Mouse (Mus musculus) hematopoietic stem cell, adult 5-6 weeks (primary cell): ENCODE results near the gene Lingo1. TPM values are rescaled to one million over a fixed set of nuclear protein-coding genes. Genes with fewer than 3 reads are reported as not detected.

ENCODE experiments used
- ATAC-seq, 2 experiments: fragments of 125-278 bp in 1 of 2; replicated peaks in 1 of 2; 2 replicates each; pipeline ENCODE4 v1.8.0; 2016 to 2017; ENCODE audit warnings: inconsistent platforms in 2 of 2, mild to moderate bottlenecking in 2 of 2, moderate number of reproducible peaks in 2 of 2, low read depth in 1 of 2, moderate TSS enrichment in 1 of 2; ENCODE audit not compliant: low FRiP score in 2 of 2, poor library complexity in 2 of 2, severe bottlenecking in 2 of 2, insufficient read depth in 1 of 2, low TSS enrichment in 1 of 2
- total RNA-seq: library from RNA; stranded (forward); fragments of 172-1452, 232-1000 nt; gene quantifications from 2 replicates; pipeline ENCODE4 v1.2.3, GENCODE M21; 2017

Lingo1 gene
- total RNA-seq, 1 experiment from 2014 or later: not detected

DNA sequence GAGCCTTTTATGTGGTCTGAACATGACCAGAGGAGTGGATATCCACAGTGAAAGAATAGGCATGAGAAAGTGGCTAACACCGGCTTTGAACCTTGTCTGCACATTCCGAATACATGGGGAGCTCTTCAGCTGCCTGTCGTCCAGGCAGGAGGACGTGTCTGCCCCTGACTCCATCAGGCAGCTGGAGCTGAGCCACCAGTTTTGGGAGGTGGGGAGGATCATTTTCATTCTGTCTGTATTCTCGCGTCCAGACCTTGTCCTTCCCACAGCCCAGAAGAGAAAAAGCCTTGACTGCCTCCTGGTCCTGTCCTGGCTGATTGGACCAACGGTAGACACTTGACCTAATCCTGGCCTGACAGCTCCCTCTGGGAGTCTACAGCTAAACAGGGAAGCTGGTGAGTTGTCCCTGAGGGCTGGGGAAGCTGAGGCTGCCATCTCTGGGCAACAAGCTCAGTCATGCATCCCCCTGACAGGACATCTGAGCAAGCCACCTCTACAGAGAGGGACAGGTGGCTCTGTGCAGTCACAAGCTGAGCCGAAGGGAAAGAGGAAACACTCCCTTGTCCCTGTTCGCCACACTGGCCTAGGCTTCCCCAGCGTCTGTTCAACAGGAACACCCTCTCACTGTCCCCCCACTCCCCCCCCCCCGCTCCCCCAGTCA, 187.4 kb downstream of the Lingo1 start:
- peak; percentile 76 to 79 for ATAC-seq

DNA sequence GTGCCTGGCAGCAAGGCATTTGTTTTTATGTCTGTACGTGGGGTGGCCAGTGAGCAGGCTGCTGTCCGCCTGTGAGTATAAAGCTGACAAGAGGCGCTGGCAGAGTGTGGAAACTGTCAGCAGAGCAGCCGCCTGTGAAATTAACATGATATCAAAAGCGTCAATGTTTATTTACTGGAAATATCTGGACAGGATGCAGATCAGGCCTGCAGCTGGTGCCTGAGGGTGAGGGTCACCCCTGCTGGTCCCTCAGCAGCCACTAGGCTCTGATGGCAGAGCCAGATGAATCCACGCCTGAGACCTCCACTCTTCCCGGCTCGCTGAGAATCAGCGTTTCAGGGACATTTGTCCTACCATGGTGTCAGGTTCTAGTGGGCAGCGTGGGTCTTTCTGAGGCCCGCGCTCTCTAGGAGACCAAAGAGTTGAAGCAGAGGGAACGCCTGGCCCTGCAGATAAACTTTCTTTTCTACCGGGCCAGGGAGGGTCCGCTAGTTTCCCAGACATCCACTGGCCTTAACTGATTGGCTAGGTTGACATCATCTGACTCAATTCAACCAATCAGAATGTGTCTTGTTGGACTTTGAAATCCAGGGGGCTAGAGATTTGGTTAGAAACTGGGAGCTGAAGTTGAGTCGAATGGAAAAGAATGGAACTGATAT, 190.1 kb downstream of the Lingo1 start:
- ATAC-seq: no peak

DNA sequence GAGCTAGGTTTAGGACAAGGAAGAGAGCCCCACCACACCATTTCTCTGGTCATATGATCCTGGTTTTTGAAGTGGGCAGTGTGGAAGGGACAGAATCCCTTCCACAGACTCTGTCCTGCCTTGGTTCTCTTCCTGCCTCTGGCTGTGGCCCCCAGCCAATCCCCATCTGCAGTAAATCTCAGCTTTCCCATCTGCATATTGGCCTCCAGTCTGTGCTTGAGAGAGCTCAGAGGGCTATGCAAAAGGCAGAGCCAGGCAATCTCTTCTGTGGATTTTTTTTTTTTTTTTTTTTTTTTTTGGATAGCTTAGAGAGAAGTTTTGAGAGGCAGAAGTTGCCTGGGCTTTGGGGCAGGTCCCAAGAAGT, 190.8 kb downstream of the Lingo1 start:
- no peak for ATAC-seq

DNA sequence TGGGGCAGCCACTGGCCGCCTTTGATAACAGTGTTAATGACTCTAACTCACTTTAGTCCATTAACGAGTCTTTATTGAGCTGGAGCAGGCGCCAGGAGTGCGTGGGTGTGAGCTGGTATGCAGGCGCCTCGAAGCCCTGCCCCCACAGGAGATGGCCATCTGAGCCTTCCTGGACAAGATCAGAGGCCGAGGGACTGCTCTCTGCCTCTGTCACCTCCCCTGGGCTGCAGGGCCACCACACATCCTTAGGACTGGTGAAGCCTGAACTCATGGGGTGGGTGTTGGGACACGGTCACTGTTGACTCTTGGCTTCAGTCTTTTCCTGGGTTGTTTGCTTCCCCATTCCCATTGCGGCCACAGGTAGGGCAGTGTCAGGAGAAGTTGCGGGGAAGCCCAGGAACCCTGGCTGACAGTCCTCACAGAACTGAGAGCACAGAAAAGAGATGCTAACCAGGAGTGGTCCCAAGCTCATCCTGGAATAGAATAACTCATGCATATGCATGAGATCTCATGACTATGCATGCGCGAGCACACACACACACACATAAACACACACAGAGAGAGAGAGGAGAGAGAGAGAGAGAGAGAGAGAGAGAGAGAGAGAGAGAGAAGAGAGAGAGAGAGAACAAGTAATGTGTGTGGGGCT, 191.3 kb downstream of the Lingo1 start:
- ATAC-seq: no peak

DNA sequence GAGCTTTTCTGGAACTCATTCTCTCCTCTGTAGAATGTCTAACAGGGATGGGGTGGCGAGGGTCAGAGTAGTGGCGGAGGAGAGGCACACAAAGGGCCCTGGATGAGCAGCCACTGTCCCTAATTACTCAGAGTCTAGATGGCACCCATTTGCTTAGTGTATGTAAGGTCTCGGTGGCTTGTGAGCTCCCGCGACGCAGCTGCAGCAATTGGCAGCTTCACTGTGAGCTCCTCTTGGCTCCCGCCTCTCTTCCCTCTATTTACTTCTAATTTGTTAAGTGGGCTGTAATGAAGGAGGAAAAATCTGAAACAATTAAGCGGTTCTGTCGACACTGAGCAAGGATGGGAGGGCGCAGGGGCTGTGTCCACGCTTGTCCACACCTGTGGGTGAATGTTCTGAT, 195.6 kb downstream of the Lingo1 start:
- ATAC-seq: no peak

DNA sequence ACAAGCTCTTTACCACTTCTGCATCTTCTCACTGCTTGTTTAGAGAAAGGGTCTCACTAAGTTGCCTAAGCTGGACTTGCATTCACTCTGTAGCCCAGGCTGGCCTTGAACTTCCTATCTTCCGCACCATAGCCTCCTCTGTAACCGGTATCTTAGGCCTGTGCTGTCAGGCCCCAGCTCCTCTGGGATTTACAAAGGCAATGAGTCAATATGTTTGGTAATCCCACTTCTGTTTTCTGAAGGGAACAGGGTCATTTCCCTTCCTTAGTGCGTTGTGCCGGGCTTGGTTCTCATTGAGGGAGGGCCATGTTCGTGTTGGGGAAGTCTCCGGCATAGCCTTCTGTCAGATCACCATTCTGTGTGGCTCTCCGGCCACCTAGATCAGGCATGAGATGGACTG, 203.6 kb downstream of the Lingo1 start:
- ATAC-seq: no peak

DNA sequence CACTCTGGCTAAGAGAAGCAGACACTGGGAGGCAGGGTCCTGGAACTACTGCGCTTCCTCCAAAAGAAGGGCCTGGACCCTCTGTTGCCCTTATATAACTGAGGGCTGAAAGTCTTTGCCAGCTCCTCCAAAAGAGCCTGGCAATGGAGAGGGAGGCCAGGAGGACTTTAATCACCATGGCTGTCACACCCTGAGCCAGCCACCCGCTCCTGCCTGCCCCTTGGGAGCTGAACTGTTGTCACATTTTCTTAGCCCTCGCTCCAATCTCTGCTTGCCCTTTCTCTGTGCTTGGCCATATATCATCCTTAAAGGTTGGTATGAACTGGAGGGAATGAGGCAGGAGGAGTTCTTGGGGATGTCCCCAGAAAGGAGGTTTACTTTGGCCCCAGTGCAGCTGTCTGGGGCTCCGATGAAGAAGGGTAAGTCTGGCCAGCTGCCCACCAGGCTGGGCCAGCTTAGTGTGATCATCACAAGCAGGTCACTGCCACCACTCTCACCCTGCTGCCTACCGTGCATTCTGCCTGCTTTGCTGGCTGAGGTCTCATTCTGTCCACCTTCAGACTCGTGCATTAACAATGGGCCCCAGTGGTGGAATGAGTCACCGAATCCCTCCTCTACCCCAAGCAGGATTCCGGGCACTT, 204.9 kb downstream of the Lingo1 start:
- no peak for ATAC-seq

DNA sequence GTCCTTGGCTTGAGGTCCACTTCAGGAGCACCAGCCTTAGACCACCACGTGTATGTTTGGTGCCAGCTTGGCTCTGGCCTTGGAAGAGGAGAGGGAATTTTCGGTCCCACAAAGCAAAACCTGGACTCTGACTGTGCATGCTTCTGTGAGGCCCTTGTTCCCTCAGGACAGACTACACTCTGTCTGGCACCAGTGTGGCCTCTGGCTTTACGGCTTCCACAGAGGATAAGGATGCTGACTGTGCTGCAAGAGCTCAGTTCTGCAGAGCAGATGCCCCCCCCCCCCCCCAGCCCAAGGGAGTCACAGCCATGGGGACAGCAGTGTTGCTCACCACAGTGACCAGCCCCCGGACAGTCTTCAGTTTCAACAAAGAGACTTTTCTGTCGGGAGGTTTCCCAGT, 206.5 kb downstream of the Lingo1 start:
- ATAC-seq: no peak

DNA sequence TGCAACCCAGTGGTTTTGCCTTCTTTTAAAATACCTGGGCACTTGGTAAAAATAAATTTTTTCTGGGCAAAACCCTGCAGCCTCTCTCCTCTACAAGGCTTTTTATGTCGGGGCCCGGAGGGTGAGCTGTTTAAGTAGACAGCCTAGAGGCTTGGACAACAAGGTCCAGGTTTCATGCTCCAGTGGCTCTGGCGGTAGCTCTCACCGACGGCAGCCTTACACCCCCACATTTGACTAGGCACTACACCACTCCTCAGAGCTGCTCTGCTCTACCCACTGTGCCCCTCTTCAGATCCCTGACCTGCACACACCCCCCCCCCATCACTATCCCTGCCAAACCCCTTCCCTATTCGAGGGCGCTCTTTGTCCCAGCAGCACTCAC, 212.2 kb downstream of the Lingo1 start:
- no peak for ATAC-seq

DNA sequence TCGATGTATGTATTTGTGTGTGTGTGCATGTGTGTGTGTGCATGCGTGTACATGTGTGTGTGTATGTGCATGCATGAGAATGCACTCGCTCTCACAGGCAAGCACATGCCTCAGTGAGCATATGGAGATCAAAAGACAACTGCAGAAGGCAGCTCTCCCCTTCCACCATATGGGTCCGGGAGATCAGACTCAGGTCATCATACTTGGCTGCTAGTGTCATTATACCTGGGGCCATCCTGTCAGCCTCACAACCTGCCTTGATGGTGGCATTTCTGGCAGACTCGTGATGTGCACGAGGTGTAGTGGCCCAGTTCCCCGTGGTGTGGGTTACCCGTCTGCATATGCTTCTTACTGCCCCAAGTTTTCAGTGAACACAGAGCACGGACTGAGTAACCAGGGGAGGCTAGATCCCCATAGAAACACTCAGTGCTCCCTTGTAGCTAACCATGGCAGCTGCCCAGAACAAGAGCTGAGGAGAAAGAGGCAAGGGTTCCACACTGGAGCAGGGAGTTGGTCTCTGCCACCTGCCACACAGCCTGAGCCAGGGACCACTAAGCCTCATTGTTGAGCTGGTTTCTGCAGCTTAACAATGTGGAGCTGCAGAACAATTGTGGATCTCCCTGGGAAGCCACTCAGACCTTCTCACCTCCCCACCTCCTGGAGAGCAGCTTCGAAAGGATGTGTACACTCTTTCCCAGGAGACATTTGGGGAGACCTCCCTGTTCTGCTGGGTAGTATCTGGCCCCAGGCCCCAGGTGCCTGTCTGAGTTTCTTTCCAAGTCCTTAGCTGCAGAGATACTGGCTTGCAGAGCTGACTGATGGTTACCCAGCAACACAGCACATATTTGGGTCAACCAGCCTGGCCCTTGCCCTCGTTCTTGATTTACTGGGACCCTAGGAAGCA, 212.9 kb downstream of the Lingo1 start:
- ATAC-seq: no peak

DNA sequence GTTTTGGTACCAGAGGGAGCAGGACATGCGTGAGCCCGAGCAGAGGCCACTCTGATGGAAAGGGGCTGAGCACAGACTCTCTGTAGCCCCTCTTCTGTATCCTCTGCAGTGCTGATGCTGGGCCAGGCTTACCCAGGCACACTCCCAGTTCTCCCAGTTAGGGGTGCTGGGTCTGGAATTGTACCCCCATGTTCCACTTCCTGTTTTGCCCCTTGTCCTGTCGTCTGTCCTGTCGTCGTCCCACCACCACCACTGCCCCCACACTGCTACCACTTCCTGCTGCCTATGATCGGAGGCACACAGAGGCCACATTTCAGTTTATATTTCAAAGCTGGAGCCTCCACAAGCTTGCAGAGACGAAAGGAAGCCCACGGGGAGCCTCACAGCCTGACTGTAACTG, 213.6 kb downstream of the Lingo1 start:
- ATAC-seq: 0 out of 4 replicates have a peak, but pooled peaks of 1 of the 2 experiments have one; percentile 25

DNA sequence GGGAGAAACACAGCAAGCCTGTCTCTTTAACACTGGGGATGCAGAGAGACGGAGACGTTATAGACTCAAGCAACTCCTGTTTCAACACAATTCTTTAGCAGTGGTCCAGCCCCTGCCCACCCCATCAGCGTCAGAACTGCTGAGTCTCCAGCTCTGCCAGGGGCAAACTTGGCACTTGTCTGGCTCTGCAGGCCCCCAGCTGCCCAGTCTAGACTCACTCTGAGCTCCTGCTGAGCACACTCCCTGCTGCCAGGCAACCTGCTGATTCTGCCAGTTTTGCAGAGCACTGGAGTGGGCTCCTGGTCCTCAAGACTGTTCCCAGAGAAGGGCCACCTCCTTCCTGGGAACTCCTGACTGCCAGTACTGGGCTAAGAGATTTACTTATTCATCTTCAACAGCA, 214.6 kb downstream of the Lingo1 start:
- ATAC-seq: no peak

DNA sequence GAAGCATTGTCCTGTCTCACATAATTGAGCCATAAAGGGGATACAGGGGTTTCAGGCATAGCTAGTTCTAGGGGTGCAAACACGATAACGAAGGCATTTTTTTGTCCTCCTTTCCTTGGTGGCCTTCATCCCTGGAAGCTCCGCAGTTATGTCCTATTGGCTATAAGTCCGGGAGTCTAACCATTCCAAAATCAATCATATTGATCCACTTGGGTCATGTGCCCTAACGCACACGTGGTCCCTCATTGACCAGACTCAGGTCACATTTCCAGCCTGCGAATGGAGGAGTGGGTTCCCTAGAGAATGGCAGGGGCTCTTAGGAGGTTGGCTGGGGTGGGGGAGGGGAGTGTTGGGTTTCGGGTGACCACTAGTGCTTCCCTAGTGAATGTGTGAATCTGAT, 215.3 kb downstream of the Lingo1 start:
- ATAC-seq: no peak

DNA sequence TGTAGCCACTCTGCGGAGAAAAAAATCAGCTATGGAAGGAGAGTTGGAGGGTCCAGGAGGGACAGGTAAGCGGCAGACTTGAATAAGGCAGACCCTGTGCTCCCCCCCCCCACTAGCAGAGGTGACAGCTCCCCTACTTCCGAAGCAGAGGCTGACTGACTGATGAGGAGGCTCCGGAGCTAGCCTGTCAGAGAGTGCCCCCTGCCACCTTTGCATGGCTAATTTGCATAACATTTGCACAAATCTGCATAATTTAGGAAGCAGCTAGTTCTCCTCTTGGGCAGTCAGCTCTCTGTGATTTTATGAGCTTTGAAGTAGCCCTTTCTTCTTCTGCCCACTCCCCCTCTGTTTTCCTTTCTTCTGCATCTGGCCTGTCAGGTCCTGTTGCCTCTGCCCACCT, 216.2 kb downstream of the Lingo1 start:
- no peak for ATAC-seq

DNA sequence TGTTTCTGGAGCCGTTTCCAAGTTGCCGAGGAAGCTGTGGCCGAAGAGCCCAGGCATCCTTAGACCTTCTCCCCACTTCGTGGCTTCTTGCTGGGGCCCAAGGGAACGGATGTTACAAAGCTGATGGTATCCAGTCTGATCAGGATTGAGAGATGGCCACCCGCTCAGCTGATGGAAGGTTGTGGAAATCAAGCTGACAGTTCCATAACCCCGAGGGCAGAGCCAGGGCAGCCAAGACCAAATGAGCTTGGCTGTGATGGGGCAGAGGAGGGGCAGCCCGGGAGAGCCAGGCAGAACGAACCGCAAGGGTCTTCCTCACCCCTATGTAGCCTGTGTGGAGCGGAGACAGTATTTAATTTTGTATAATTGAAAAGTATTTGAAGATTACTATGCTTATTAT, 218.9 kb downstream of the Lingo1 start:
- no peak for ATAC-seq

DNA sequence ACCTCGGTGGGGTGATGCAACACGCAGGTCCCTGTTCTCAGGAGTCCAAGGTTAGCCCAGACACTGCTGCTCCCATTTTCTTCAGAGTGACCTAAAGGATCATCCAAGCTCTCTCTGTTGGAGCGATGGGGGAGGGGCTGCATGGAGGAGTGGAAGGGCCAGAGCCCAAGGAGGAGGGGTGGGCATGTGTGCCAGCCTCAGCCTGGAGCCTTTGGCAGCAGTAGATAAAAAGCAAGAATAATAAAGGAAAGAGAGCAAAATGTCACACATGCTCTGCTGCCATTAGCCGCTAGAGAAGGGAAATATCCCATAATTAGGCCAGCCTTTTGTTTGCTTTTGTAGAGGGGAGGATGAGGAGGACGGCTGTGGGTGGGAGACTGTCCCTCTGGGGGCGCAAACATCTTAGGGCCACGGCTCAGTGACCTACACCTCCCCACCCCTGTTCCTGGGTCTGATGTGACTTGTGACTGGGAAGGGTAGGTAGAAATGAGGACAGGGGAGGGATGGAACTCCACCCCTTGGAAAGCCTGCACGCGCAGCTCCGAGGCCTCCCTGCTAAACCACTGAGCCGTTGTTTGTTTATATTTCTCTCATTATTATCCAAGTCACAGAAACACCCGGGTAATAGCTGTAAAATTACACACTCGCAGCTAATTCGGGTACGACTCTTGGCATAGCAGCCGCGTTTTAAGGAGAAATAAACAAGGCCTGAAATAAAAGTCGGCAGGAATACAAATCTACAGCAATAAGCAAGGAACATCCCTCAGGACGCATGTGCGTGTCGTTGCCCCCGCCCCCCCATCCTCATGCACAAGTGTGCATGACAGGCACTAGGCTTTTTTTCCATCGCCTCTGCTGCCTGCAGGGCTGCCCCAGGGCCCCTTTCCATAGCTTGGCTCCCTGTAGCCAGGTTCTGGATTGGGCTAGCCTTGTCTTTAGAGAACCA, 223.5 kb downstream of the Lingo1 start:
- no peak for ATAC-seq
